Mouse (Mus musculus) megakaryocyte, embryonic 14.5 days (primary cell): Measurements from ENCODE around the gene Rps6kb1. TPM values are rescaled to one million over a fixed set of nuclear protein-coding genes. Genes with fewer than 3 reads are reported as not detected.
A peak's percentile ranks its signal among the peaks of the same experiment; 100 is the strongest.

Experiments used
- H3K27me3 ChIP-seq: replicated peaks from 2 replicates; pipeline ENCODE3; 2012; ENCODE audit warnings: inconsistent platforms
- H3K36me3 ChIP-seq: replicated peaks from 2 replicates; pipeline ENCODE3; 2012; ENCODE audit warnings: low read length, inconsistent platforms, mixed read lengths
- H3K4me1 ChIP-seq: 2 replicates; pipeline ENCODE4 v1.6.1; 2012; ENCODE audit warnings: inconsistent platforms
- H3K4me3 ChIP-seq: replicated peaks from 2 replicates; pipeline ENCODE3; 2012; ENCODE audit warnings: moderate library complexity, mild to moderate bottlenecking, inconsistent platforms
- H3K9me3 ChIP-seq: 2 replicates; pipeline ENCODE4 v1.6.1; 2012; ENCODE audit warnings: inconsistent platforms
- FLI1 ChIP-seq: IDR thresholded peaks from 2 replicates; pipeline ENCODE4 v1.6.1; 2012; ENCODE audit warnings: low read length, inconsistent platforms, mixed read lengths
- GATA1 ChIP-seq: IDR thresholded peaks from 3 replicates; pipeline ENCODE4 v1.6.1; 2012; ENCODE audit warnings: mixed read lengths, low read length, inconsistent platforms, borderline replicate concordance
- polyA plus RNA-seq: library from polyadenylated mRNA; stranded (reverse); fragments of >175 nt; gene quantifications from 2 replicates; pipeline ENCODE4 v1.2.3, GENCODE M21; 2012; ENCODE audit warnings: low replicate concordance; ENCODE audit not compliant: insufficient read depth

The Rps6kb1 gene
- polyA plus RNA-seq, 1 experiment = 5.3 TPM

- H3K36me3 ChIP-seq = peaks cover 36% of the 10 kb centered on the region
- TF ChIP-seq FLI1 = no peak
- TF ChIP-seq GATA1 = no peak
- no peaks in the 10 kb centered on the region for H3K9me3 ChIP-seq
- H3K27me3 ChIP-seq = no peaks in the 10 kb centered on the region
- H3K4me1 ChIP-seq = peaks cover 69% of the 10 kb centered on the region
- H3K4me3 ChIP-seq = peak overlapping the region; percentile 91
Measured at GRCm38 (mm10) chr11:86581250-86581753, 36.7 kb upstream of the Rps6kb1 start.

GRCm38 (mm10) chr11:86580319-86581113 lies 35.9 kb upstream of the Rps6kb1 start:
- peaks cover 77% of the 10 kb centered on the region for H3K4me1 ChIP-seq
- H3K4me3 ChIP-seq = peak overlapping the region; percentile 91
- H3K36me3 ChIP-seq = peaks cover 33% of the 10 kb centered on the region
- no peaks in the 10 kb centered on the region for H3K9me3 ChIP-seq
- no peak for TF ChIP-seq GATA1
- TF ChIP-seq FLI1 = no peak
- no peaks in the 10 kb centered on the region for H3K27me3 ChIP-seq

- H3K36me3 ChIP-seq = peaks cover 26% of the 10 kb centered on the region
- no peak for TF ChIP-seq FLI1
- peaks cover 81% of the 10 kb centered on the region for H3K4me1 ChIP-seq
- no peaks in the 10 kb centered on the region for H3K9me3 ChIP-seq
- H3K4me3 ChIP-seq = peak overlapping the region; percentile 23
- H3K27me3 ChIP-seq = no peaks in the 10 kb centered on the region
Measured at GRCm38 (mm10) chr11:86579731-86580318, 35.2 kb upstream of the Rps6kb1 start.

- H3K9me3 ChIP-seq = no peaks in the 10 kb centered on the region
- peaks cover 88% of the 10 kb centered on the region for H3K4me1 ChIP-seq
- no peak for TF ChIP-seq GATA1
- TF ChIP-seq FLI1 = no peak
- no peaks in the 10 kb centered on the region for H3K27me3 ChIP-seq
- H3K4me3 ChIP-seq = peak overlapping the region; percentile 60
- peaks cover 19% of the 10 kb centered on the region for H3K36me3 ChIP-seq
Measured at GRCm38 (mm10) chr11:86578809-86579730, 34.5 kb upstream of the Rps6kb1 start.

- TF ChIP-seq FLI1 (no peak), GATA1 (no peak)
- no peaks in the 10 kb centered on the region for H3K27me3 ChIP-seq
- H3K9me3 ChIP-seq = no peaks in the 10 kb centered on the region
- peak overlapping the region; percentile 82 for H3K4me3 ChIP-seq
- peaks cover 90% of the 10 kb centered on the region for H3K4me1 ChIP-seq
- H3K36me3 ChIP-seq = peaks cover 12% of the 10 kb centered on the region
Measured at GRCm38 (mm10) chr11:86578106-86578808, 33.7 kb upstream of the Rps6kb1 start.

GRCm38 (mm10) chr11:86577231-86577630 lies 32.6 kb upstream of the Rps6kb1 start:
- H3K9me3 ChIP-seq = no peaks in the 10 kb centered on the region
- H3K4me3 ChIP-seq = peak overlapping the region; percentile 82
- TF ChIP-seq GATA1 = no peak
- no peak for TF ChIP-seq FLI1
- peaks cover 82% of the 10 kb centered on the region for H3K4me1 ChIP-seq
- no peaks in the 10 kb centered on the region for H3K27me3 ChIP-seq
- H3K36me3 ChIP-seq = peaks cover 2% of the 10 kb centered on the region

- Histone ChIP-seq H3K27me3 (no peaks in the 10 kb centered on the region), H3K36me3 (no peaks in the 10 kb centered on the region), H3K4me1 (peaks cover 78% of the 10 kb centered on the region), H3K4me3 (no peak overlapping the region), H3K9me3 (no peaks in the 10 kb centered on the region)
- TF ChIP-seq GATA1 (no peak), FLI1 (no peak)
Measured at GRCm38 (mm10) chr11:86575632-86576378, 31.2 kb upstream of the Rps6kb1 start.

- Histone ChIP-seq H3K4me1 (peaks cover 77% of the 10 kb centered on the region), H3K27me3 (no peaks in the 10 kb centered on the region), H3K9me3 (no peaks in the 10 kb centered on the region), H3K36me3 (peaks cover 2% of the 10 kb centered on the region), H3K4me3 (no peak overlapping the region)
- TF ChIP-seq GATA1 = no peak
- no peak for TF ChIP-seq FLI1
Measured at GRCm38 (mm10) chr11:86574408-86574807, 29.8 kb upstream of the Rps6kb1 start.

GRCm38 (mm10) chr11:86573646-86574231 lies 29.1 kb upstream of the Rps6kb1 start:
- Histone ChIP-seq H3K4me1 (peaks cover 75% of the 10 kb centered on the region), H3K4me3 (no peak overlapping the region), H3K36me3 (peaks cover 4% of the 10 kb centered on the region), H3K9me3 (no peaks in the 10 kb centered on the region), H3K27me3 (no peaks in the 10 kb centered on the region)
- TF ChIP-seq FLI1 (no peak), GATA1 (no peak)
